ENCODE assay signal across 8 mouse cellular contexts in the genomic region with DNA sequence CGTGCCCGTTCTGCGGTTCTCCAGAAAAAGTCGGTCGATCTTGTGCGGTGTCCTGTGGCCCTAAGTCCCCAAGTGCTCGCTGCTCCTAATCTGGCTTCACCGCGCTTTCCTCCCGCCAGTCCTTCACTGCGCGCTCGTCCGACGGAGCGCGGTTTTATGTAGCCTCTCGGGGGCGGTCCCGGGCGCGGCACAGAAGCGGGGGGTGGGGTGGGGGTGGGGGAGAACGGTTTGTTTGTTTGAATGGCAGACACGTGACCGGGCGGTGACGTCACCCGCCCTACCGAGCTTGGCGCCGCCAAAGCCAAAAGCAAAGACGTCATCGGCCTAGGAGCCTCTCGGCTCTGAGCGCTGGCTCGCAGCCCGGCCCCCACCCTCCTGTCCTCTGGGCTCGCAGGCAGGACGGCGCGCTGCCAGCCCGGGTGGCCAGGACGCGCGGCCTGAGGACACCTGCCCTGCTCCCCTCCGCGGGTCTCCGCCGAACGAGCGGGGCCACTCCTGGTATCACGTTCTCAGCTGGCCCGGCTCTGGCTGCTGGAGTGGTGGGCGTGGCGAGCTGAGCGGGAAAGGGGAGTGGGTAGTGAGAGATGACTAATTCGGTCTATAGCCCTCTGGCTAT. TPM values are rescaled to one million over a fixed set of nuclear protein-coding genes. Genes with fewer than 3 reads are reported as not detected.
A peak's percentile ranks its signal among the peaks of the same experiment; 100 is the strongest.
DNase-seq lines count a peak whose midpoint lies in the region; ATAC-seq lines count a peak whose summit lies in the region.

No protein-coding gene starts in this region.

- H3K27me3 ChIP-seq in hindbrain, embryonic 11.5 days (ENCODE audit: control insufficient read depth, insufficient read depth, low read length) = no peaks in the 10 kb centered on the region

- DNase-seq in MN1 (ENCODE audit: low spot score) = peak; percentile 98
- peak; percentile 98 for DNase-seq in cerebellum, adult 9-10 months
- DNase-seq in frontal cortex, adult 2 months (ENCODE audit: extremely low spot score in 1 of 2, low spot score in 1 of 2) = peak; percentile 90 to 96
- peak; percentile 98 for DNase-seq in hindbrain, embryonic 11.5 days (ENCODE audit: low spot score)
- peak; percentile 92 to 96 for DNase-seq in layer of hippocampus, postnatal 10 days (ENCODE audit: low spot score in 2 of 2)
- peak; percentile 98 for DNase-seq in lung, postnatal 10 days
- DNase-seq in ovary, postnatal 36 days (ENCODE audit: low spot score) = peak; percentile 93
- peak; percentile 93 for DNase-seq in thymus, postnatal 25 days

- peak overlapping the region; percentile 85 for H3K4me3 ChIP-seq in hindbrain, embryonic 11.5 days (ENCODE audit: low read depth, low read length)

- peak; percentile 94 for ATAC-seq in hindbrain, embryonic 11.5 days (ENCODE audit: low FRiP score)

- no peaks in the 10 kb centered on the region for H3K9me3 ChIP-seq in hindbrain, embryonic 11.5 days (ENCODE audit: control insufficient read depth, low read length)

- peaks cover 23% of the 10 kb centered on the region for H3K4me1 ChIP-seq in hindbrain, embryonic 11.5 days (replicated peaks; ENCODE audit: control insufficient read depth, insufficient read depth, low read length)

- 1% methylated on average over 56 of the region's 58 CpGs for WGBS in hindbrain, embryonic 11.5 days

- H3K9ac ChIP-seq in hindbrain, embryonic 11.5 days (ENCODE audit: low read depth, low read length) = peak overlapping the region; percentile 95

- H3K4me2 ChIP-seq in hindbrain, embryonic 11.5 days (replicated peaks; ENCODE audit: low read depth, low read length) = peak overlapping the region; percentile 78

- no peaks in the 10 kb centered on the region for H3K36me3 ChIP-seq in hindbrain, embryonic 11.5 days (ENCODE audit: control insufficient read depth, insufficient read depth, low read length)

- H3K27ac ChIP-seq in hindbrain, embryonic 11.5 days (ENCODE audit: low read depth, low read length) = peak overlapping the region; percentile 98

RNA-seq across cellular contexts. Expression of a gene that starts 52.8 kb away (rescaled TPM):
- 123 and 134 TPM in 2 replicates for polyA plus RNA-seq in frontal cortex, adult 2 months (2012; rRNA removed)
- 112 and 119 TPM in 2 replicates for polyA plus RNA-seq in hindbrain, embryonic 11.5 days (2014; fragmentation: Nextera tagmentation; extraction: Ambion mirVana)
- total RNA-seq in layer of hippocampus, postnatal 10 days (2021) = 100 to 1,000 TPM; 128 to 155 TPM

RNA-seq across cellular contexts. Expression of a gene that starts 53.5 kb away (rescaled TPM):
- 40.9 and 60.5 TPM in 2 replicates for polyA plus RNA-seq in frontal cortex, adult 2 months (2012; rRNA removed)
- polyA plus RNA-seq in hindbrain, embryonic 11.5 days (2014; fragmentation: Nextera tagmentation; extraction: Ambion mirVana) = 34.9 and 39.0 TPM in 2 replicates
- 10 to 100 TPM; 15.3 to 16.1 TPM for total RNA-seq in layer of hippocampus, postnatal 10 days (2021)

Comparison
In these comparisons a context has a peak if more than half of its experiments do, and no peak if none do; other contexts are left out.
1. Peak in every context shown above with its lines: DNase-seq, ATAC-seq, H3K4me3 ChIP-seq and H3K27ac ChIP-seq.